Mouse (Mus musculus) midbrain, embryonic 15.5 days (tissue): ENCODE data around the gene Mpp6. TPM values are rescaled to one million over a fixed set of nuclear protein-coding genes. Genes with fewer than 3 reads are reported as not detected.

Source experiments
- ATAC-seq: fragments of 200-750 bp; cut with Nextera tagmentation; replicated peaks from 2 replicates; pipeline ENCODE4 v1.8.0; 2017; ENCODE audit warnings: moderate TSS enrichment
- H3K27ac ChIP-seq: fragments of 300-500 bp; sonication (generic); 2 replicates; pipeline ENCODE4 v1.5.1; 2015; ENCODE audit warnings: mild to moderate bottlenecking, inconsistent platforms
- H3K27me3 ChIP-seq: fragments of 300-500 bp; sonication (generic); replicated peaks from 2 replicates; pipeline ENCODE4 v1.6.1; 2015; ENCODE audit warnings: inconsistent platforms
- H3K36me3 ChIP-seq: fragments of 300-500 bp; sonication (generic); replicated peaks from 2 replicates; pipeline ENCODE4 v1.6.1; 2015; ENCODE audit warnings: inconsistent platforms
- H3K4me1 ChIP-seq: fragments of 300-500 bp; sonication (generic); 2 replicates; pipeline ENCODE4 v1.6.1; 2015; ENCODE audit warnings: inconsistent platforms
- H3K4me2 ChIP-seq: fragments of 300-500 bp; sonication (generic); 2 replicates; pipeline ENCODE4 v1.6.1; 2015; ENCODE audit warnings: inconsistent platforms, mild to moderate bottlenecking, moderate library complexity
- H3K4me3 ChIP-seq: fragments of 300-500 bp; sonication (generic); 2 replicates; pipeline ENCODE4 v1.5.1; 2015; ENCODE audit warnings: mild to moderate bottlenecking, inconsistent platforms
- H3K9ac ChIP-seq: fragments of 300-500 bp; sonication (generic); 2 replicates; pipeline ENCODE4 v1.6.1; 2015; ENCODE audit warnings: mild to moderate bottlenecking, inconsistent platforms
- H3K9me3 ChIP-seq: fragments of 300-500 bp; sonication (generic); 2 replicates; pipeline ENCODE4 v1.6.1; 2016; ENCODE audit warnings: inconsistent platforms
- WGBS: fragments of 180-500 bp; shearing (Covaris S2); methylation state at CpG from one replicate; pipeline ENCODE4 v1.1.7; 2015; ENCODE audit warnings: mixed read lengths; 5-methylcytosine and 5-hydroxymethylcytosine counted together
- polyA plus RNA-seq: library from polyadenylated mRNA; unstranded; fragments of >200 nt; fragmentation: Nextera tagmentation; extraction: Ambion mirVana; gene quantifications from 2 replicates; pipeline ENCODE4 v1.2.1, GENCODE M21; 2015

Mpp6 gene
- 54.9 and 59.7 TPM in 2 replicates for polyA plus RNA-seq

DNA sequence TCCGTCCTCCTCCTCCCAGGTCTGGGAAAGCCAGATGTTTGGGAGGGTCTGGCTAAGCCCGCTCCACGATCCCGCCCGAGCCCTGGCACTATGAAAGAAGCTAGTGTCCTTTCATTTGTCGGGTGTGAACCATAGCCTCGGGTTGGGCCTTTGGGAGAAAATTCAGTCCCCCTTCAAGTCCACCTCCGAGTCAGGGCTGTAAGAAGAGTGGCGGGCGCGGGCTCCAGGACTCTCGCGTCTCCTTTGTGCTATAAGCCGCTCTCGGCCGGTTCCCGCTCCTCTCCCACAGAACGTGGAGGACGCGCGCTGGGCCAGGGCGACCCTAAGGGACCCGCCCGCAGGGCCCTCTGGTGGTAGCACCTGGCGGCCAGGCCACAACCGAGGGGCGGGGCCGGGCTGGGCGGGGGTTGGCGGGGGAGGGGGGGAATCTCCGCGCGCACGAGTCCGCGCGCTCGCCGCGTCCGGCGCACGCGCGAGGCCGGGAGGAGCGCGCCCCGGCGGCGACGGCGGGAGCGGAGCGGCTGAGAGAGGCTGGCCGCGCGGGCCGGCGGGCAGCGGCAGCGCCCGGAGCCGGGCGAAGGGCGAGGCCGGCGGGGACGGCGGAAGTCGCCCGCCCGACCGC, at the start of gene Mpp6:
TSS of gene Mpp6 (plus strand) at position 485 of the 622 bp plus-strand sequence.
- Histone ChIP-seq H3K4me1 (peaks cover 23% of the 10 kb centered on the region), H3K27me3 (no peaks in the 10 kb centered on the region), H3K4me2 (peak within 1 kb of the TSS; percentile 67), H3K4me3 (peak within 1 kb of the TSS; percentile 94), H3K27ac (peak within 1 kb of the TSS; percentile 91), H3K9me3 (no peaks in the 10 kb centered on the region), H3K9ac (peak within 1 kb of the TSS; percentile 85), H3K36me3 (no peaks in the 10 kb centered on the region)
- ATAC-seq, result peak; percentile 92
- under 1% methylated on average over 62 of the region's 74 CpGs for WGBS

- WGBS, result 86% methylated on average over 6 of the region's 6 CpGs
These were observed 43.9 kb upstream of the Mpp6 start for GRCm38 (mm10) chr6:50066172-50066571.

GRCm38 (mm10) chr6:50068490-50068889, 41.6 kb upstream of the Mpp6 start:
- Histone ChIP-seq H3K4me3 (no peak overlapping the region), H3K9ac (no peak overlapping the region), H3K4me2 (no peak overlapping the region), H3K27ac (no peak overlapping the region), H3K4me1 (no peaks in the 10 kb centered on the region), H3K9me3 (no peaks in the 10 kb centered on the region), H3K36me3 (no peaks in the 10 kb centered on the region), H3K27me3 (no peaks in the 10 kb centered on the region)
- no peak for ATAC-seq

More at GRCm38 (mm10) chr6:50066172-50066571, 43.9 kb upstream of the Mpp6 start:
- Histone ChIP-seq H3K4me1 (no peaks in the 10 kb centered on the region), H3K4me3 (no peak overlapping the region), H3K4me2 (no peak overlapping the region), H3K27ac (no peak overlapping the region), H3K27me3 (no peaks in the 10 kb centered on the region), H3K36me3 (no peaks in the 10 kb centered on the region), H3K9ac (no peak overlapping the region), H3K9me3 (no peaks in the 10 kb centered on the region)
- no peak for ATAC-seq

DNA sequence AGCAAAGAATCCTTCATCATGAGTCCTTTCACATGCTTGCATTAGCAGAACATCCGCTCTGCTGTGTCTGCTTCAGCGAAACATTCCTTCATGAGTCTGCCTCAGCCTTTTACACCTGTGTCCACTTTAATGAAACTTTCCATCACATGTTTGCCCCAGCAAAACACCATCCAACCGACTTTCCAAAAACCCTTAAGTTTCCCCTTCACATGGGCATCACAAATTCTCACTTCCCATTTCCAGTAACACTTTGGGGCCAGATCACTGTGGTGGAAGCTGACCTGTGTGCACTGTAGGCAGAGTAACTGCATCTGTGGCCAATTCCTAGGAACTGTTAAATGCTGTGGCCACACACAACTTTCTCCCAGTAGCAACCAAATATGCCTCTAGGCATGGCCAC, 34.8 kb upstream of the Mpp6 start:
- H3K9me3 ChIP-seq, result no peaks in the 10 kb centered on the region
- H3K27ac ChIP-seq, result no peak overlapping the region
- H3K9ac ChIP-seq, result no peak overlapping the region
- no peak overlapping the region for H3K4me3 ChIP-seq
- no peaks in the 10 kb centered on the region for H3K36me3 ChIP-seq
- WGBS, result 89% methylated on average over 3 of the region's 3 CpGs
- peaks cover under 1% of the 10 kb centered on the region; the same call in 1 of the 2 replicates for H3K4me1 ChIP-seq
- ATAC-seq, result no peak
- H3K4me2 ChIP-seq, result no peak overlapping the region
- no peaks in the 10 kb centered on the region for H3K27me3 ChIP-seq

DNA sequence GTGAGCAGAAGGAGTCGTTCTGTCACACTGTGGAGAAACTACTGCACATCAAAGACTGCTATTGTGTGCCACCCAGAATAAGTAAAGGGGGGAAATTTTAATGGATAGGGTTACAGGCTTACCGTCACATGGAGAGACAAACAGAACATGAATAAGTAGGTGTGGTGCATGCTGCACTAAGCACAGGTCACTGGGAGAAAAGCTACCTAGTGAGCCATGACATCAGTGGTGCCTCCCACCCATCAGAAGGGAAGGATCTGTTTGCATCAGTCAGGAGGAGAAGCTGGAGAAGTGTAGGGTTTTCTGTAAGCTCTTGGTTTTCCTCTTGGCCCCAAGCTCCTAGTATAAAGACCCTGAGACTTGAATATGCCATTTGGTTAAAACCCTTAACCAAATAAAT, 33.6 kb upstream of the Mpp6 start:
- no peaks in the 10 kb centered on the region for H3K36me3 ChIP-seq
- H3K9me3 ChIP-seq, result no peaks in the 10 kb centered on the region
- ATAC-seq, result no peak
- H3K27ac ChIP-seq, result no peak overlapping the region
- H3K4me2 ChIP-seq, result no peak overlapping the region
- H3K4me1 ChIP-seq, result peaks cover 2% of the 10 kb centered on the region; the same call in 1 of the 2 replicates
- H3K4me3 ChIP-seq, result no peak overlapping the region
- no peak overlapping the region for H3K9ac ChIP-seq
- 55% methylated on average over 2 of the region's 2 CpGs for WGBS
- no peaks in the 10 kb centered on the region for H3K27me3 ChIP-seq

GRCm38 (mm10) chr6:50080431-50080830, 29.6 kb upstream of the Mpp6 start:
- no peaks in the 10 kb centered on the region for H3K36me3 ChIP-seq
- no peaks in the 10 kb centered on the region for H3K27me3 ChIP-seq
- H3K4me3 ChIP-seq, result no peak overlapping the region
- ATAC-seq, result no peak
- no peak overlapping the region for H3K4me2 ChIP-seq
- H3K9ac ChIP-seq, result no peak overlapping the region
- H3K9me3 ChIP-seq, result no peaks in the 10 kb centered on the region
- H3K27ac ChIP-seq, result no peak overlapping the region
- peaks cover 2% of the 10 kb centered on the region; the same call in 1 of the 2 replicates for H3K4me1 ChIP-seq
- WGBS, result 72% methylated on average over 7 of the region's 7 CpGs

DNA sequence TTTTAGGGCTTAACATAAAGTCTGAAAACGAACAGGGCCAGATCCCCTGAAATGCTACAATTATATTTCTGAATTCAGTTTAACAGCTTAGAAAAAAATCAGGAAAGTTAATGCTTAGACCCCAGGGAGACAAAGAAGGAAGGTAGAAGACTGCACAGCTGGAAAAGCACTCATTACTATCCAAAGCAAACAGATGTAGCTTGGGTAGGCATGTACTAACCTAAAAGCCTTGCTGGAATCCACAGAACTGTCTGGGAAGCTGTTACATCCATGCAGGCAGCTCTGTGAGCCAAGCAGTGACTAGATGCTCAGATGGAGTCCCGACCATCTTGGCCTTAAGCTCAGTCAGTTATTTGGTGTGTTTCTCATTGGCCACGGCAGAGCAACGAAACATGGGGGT, 24.8 kb upstream of the Mpp6 start:
- H3K4me2 ChIP-seq, result no peak overlapping the region
- H3K4me1 ChIP-seq, result peaks cover 2% of the 10 kb centered on the region; the same call in 1 of the 2 replicates
- 71% methylated on average over 4 of the region's 4 CpGs for WGBS
- no peaks in the 10 kb centered on the region for H3K36me3 ChIP-seq
- H3K4me3 ChIP-seq, result no peak overlapping the region
- no peak overlapping the region for H3K27ac ChIP-seq
- H3K9ac ChIP-seq, result no peak overlapping the region
- no peaks in the 10 kb centered on the region for H3K9me3 ChIP-seq
- no peak for ATAC-seq
- no peaks in the 10 kb centered on the region for H3K27me3 ChIP-seq

- 87% methylated on average over 5 of the region's 5 CpGs for WGBS
- no peak for ATAC-seq
- Histone ChIP-seq H3K27me3 (no peaks in the 10 kb centered on the region), H3K4me1 (no peaks in the 10 kb centered on the region), H3K4me3 (no peak overlapping the region), H3K4me2 (no peak overlapping the region), H3K9me3 (no peaks in the 10 kb centered on the region; the same call in 1 of the 2 replicates), H3K9ac (no peak overlapping the region), H3K27ac (no peak overlapping the region), H3K36me3 (no peaks in the 10 kb centered on the region)
These were observed 20.7 kb upstream of the Mpp6 start for GRCm38 (mm10) chr6:50089333-50089732.

- no peak overlapping the region for H3K9ac ChIP-seq
- H3K27me3 ChIP-seq, result no peaks in the 10 kb centered on the region
- 88% methylated on average over 7 of the region's 7 CpGs for WGBS
- H3K4me3 ChIP-seq, result no peak overlapping the region
- no peak overlapping the region for H3K27ac ChIP-seq
- no peaks in the 10 kb centered on the region for H3K4me1 ChIP-seq
- no peaks in the 10 kb centered on the region for H3K36me3 ChIP-seq
- no peak overlapping the region for H3K4me2 ChIP-seq
- ATAC-seq, result no peak
- no peaks in the 10 kb centered on the region; the same call in 1 of the 2 replicates for H3K9me3 ChIP-seq
These were observed 19.8 kb upstream of the Mpp6 start for GRCm38 (mm10) chr6:50090221-50090620.

- no peaks in the 10 kb centered on the region for H3K27me3 ChIP-seq
- no peak overlapping the region for H3K4me3 ChIP-seq
- H3K4me2 ChIP-seq, result no peak overlapping the region
- no peak overlapping the region for H3K27ac ChIP-seq
- H3K36me3 ChIP-seq, result no peaks in the 10 kb centered on the region
- H3K9me3 ChIP-seq, result no peaks in the 10 kb centered on the region; the same call in 1 of the 2 replicates
- ATAC-seq, result no peak
- WGBS, result 60% methylated on average over 7 of the region's 7 CpGs
- no peaks in the 10 kb centered on the region for H3K4me1 ChIP-seq
- no peak overlapping the region for H3K9ac ChIP-seq
These were observed 18.4 kb upstream of the Mpp6 start for GRCm38 (mm10) chr6:50091462-50092154.

DNA sequence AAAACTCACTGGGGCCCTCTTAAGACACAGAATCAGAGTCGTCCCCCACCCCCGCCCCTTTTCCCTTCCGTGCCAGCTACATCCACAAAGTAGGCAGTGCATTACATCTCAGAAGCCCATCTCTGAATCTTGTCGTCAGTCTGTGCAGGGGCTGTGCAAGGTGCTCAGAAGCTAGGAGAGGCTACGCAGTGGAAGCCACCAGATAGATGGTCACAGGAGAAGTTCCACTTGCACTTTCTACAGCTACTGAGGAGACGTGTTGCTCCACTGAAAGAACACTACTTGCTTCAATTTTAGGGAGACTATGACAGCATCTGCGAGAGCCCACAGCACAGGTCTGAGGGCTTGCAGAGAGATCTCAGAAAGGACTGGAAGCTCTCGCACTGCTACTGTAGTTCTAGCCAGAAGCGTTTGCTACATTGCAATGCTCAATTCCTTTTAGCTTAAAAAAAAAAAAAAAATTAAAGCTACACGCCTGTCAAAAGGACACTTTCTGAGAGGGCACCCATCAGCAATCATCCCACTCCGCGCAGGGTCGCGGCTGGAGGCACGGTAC, 762 bp upstream of the Mpp6 start:
- 2% methylated on average over 15 of the region's 15 CpGs for WGBS
- Histone ChIP-seq H3K9me3 (no peaks in the 10 kb centered on the region), H3K27me3 (no peaks in the 10 kb centered on the region)

DNA sequence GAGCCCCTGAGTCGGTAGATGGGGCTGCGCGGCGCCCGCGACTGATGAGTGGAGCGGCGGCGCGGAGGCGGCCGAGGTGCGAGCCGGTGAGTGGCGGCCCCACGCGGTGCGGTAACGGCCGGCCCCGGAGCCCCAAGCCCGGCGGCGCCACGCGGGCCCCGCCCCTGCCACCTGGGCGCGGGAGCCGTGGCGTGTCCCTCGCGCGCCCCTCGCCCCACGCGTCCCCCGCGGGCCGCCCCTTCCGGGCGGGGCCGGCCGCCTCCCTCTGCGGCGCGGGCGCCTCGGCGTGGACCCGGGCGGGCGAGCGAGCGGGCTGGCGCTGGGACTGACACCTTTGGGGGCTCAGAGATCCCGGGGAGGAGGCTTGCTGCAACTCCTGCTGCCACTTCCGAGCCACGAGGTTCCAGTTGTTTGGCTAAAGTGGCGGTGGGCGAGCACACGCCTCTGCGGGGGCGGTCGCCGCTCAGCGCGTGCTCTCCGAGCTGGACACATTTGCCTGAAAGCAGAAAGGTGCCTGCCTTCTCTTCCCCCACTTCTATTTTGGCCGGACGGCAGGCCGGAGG, 419 bp downstream of the Mpp6 start:
- H3K4me3 ChIP-seq, result peak overlapping the region; percentile 94
- peak; percentile 81 for ATAC-seq
- H3K27ac ChIP-seq, result peak overlapping the region; percentile 91
- no peaks in the 10 kb centered on the region for H3K9me3 ChIP-seq
- H3K4me1 ChIP-seq, result peaks cover 23% of the 10 kb centered on the region
- no peaks in the 10 kb centered on the region for H3K36me3 ChIP-seq
- WGBS, result 0% methylated on average over 42 of the region's 72 CpGs
- peak overlapping the region; percentile 67 for H3K4me2 ChIP-seq
- peak overlapping the region; percentile 85 for H3K9ac ChIP-seq
- no peaks in the 10 kb centered on the region for H3K27me3 ChIP-seq

More for the DNA sequence above, 762 bp upstream of the Mpp6 start:
- H3K4me3 ChIP-seq, result peak overlapping the region; percentile 94
- H3K9ac ChIP-seq, result peak overlapping the region; percentile 85
- ATAC-seq, result peak; percentile 22
- H3K36me3 ChIP-seq, result no peaks in the 10 kb centered on the region
- H3K4me2 ChIP-seq, result peak overlapping the region; percentile 67
- peaks cover 23% of the 10 kb centered on the region for H3K4me1 ChIP-seq
- peak overlapping the region; percentile 91 for H3K27ac ChIP-seq
